ENCODE assay signal across 9 mouse cellular contexts in genomic region chr4:129985671-129986441, GRCm38 (mm10). TPM values are rescaled to one million over a fixed set of nuclear protein-coding genes. Genes with fewer than 3 reads are reported as not detected.
A peak's percentile ranks its signal among the peaks of the same experiment; 100 is the strongest.
DNase-seq lines count a peak whose midpoint lies in the region; ATAC-seq and TF ChIP-seq lines count a peak whose summit lies in the region.
"Had no signal": no experiment of that assay in that cellular context is flagged by ENCODE, and none has a peak within 500 bp of the region (broad histone marks: within the 10 kb centered on the region; RNA-seq: fewer than 3 reads in every experiment).

No protein-coding gene starts in this region.

- peak overlapping the region; percentile 78 for H3K9ac ChIP-seq in limb, embryonic 14.5 days (ENCODE audit: low read depth, low read length, severe bottlenecking)
- peak overlapping the region; percentile 83 for H3K9ac ChIP-seq in midbrain, postnatal 0 days (replicated peaks; ENCODE audit: low read length, poor library complexity, severe bottlenecking)
- H3K9ac ChIP-seq in stomach, embryonic 15.5 days: peak overlapping the region; percentile 33; the same call in 1 of the 2 replicates

- H3K4me2 ChIP-seq in limb, embryonic 14.5 days (replicated peaks; ENCODE audit: low read depth, low read length, severe bottlenecking): peak overlapping the region; percentile 95
- peak overlapping the region; percentile 96 for H3K4me2 ChIP-seq in midbrain, postnatal 0 days (ENCODE audit: low read depth, low read length, poor library complexity, severe bottlenecking)
- peak overlapping the region; percentile 91 for H3K4me2 ChIP-seq in stomach, embryonic 15.5 days

- H3K4me3 ChIP-seq in limb, embryonic 14.5 days (replicated peaks; ENCODE audit: low read length): peak overlapping the region; percentile 73
- H3K4me3 ChIP-seq in midbrain, postnatal 0 days (ENCODE audit: low read depth, low read length): peak overlapping the region; percentile 72
- H3K4me3 ChIP-seq in stomach, embryonic 15.5 days (replicated peaks): peak overlapping the region; percentile 56

- peaks cover 34% of the 10 kb centered on the region for H3K27me3 ChIP-seq in limb, embryonic 14.5 days (ENCODE audit: control insufficient read depth, insufficient read depth, low read length)
- H3K27me3 ChIP-seq in midbrain, postnatal 0 days (ENCODE audit: insufficient read depth, low read length): no peaks in the 10 kb centered on the region
- peaks cover 40% of the 10 kb centered on the region for H3K27me3 ChIP-seq in stomach, embryonic 15.5 days (replicated peaks)

- no peak for TF ChIP-seq POLR2A in limb, embryonic 14.5 days (IDR thresholded peaks at IDR 0.05; ENCODE audit: borderline replicate concordance, extremely low read depth, insufficient read depth, insufficient read length)

- H3K4me1 ChIP-seq in limb, embryonic 14.5 days (ENCODE audit: control insufficient read depth, insufficient read depth, low read length): peaks cover 33% of the 10 kb centered on the region
- H3K4me1 ChIP-seq in midbrain, postnatal 0 days (ENCODE audit: insufficient read depth, low read length): peaks cover 34% of the 10 kb centered on the region
- peaks cover 38% of the 10 kb centered on the region for H3K4me1 ChIP-seq in stomach, embryonic 15.5 days

- intact Hi-C loops in gastrocnemius, postnatal 14 days (cut with DNase I; ENCODE audit: low total_unique reads): no loop called here

- peak; percentile 80 for TF ChIP-seq CTCF in midbrain, postnatal 0 days (IDR thresholded peaks at IDR 0.05)

- no peaks in the 10 kb centered on the region for H3K36me3 ChIP-seq in limb, embryonic 14.5 days (ENCODE audit: control insufficient read depth, insufficient read depth, low read length)
- no peaks in the 10 kb centered on the region for H3K36me3 ChIP-seq in midbrain, postnatal 0 days (ENCODE audit: insufficient read depth, low read length)
- H3K36me3 ChIP-seq in stomach, embryonic 15.5 days: no peaks in the 10 kb centered on the region

- H3K9me3 ChIP-seq in limb, embryonic 14.5 days (ENCODE audit: control insufficient read depth, low read length): no peaks in the 10 kb centered on the region
- no peaks in the 10 kb centered on the region for H3K9me3 ChIP-seq in midbrain, postnatal 0 days (ENCODE audit: low read length)
- no peaks in the 10 kb centered on the region for H3K9me3 ChIP-seq in stomach, embryonic 15.5 days

- peak; percentile 68 for DNase-seq in CD4-positive, CD25-positive, alpha-beta regulatory T cell, adult 2 months (ENCODE audit: low read depth, low spot score)
- DNase-seq in cerebellum, adult 9-11 months: peak; percentile 85
- DNase-seq in gastrocnemius, postnatal 14 days: peak; percentile 64
- peak; percentile 23 for DNase-seq in kidney, adult 11 months
- DNase-seq in limb, embryonic 14.5 days (ENCODE audit: low spot score): peak; percentile 33
- DNase-seq in midbrain, postnatal 0 days (ENCODE audit: low spot score): peak; percentile 88

- WGBS in limb, embryonic 14.5 days: under 1% methylated on average over 33 of the region's 58 CpGs
- under 1% methylated on average over 55 of the region's 58 CpGs for WGBS in midbrain, postnatal 0 days
- under 1% methylated on average over 52 of the region's 58 CpGs for WGBS in stomach, embryonic 15.5 days

- H3K27ac ChIP-seq in limb, embryonic 14.5 days (replicated peaks; ENCODE audit: low read depth, low read length): no peak overlapping the region
- peak overlapping the region; percentile 79 for H3K27ac ChIP-seq in midbrain, postnatal 0 days (ENCODE audit: low read depth, low read length)
- H3K27ac ChIP-seq in stomach, embryonic 15.5 days: no peak overlapping the region

- ATAC-seq in CD4-positive, CD25-positive, alpha-beta regulatory T cell, adult 4 months: no peak
- ATAC-seq in limb, embryonic 14.5 days (ENCODE audit: low FRiP score, low read depth): no peak
- ATAC-seq in midbrain, postnatal 0 days (ENCODE audit: low FRiP score): peak; percentile 27
- ATAC-seq in stomach, embryonic 15.5 days (ENCODE audit: insufficient read depth, low FRiP score, low read depth): no peak

RNA-seq across cellular contexts. Expression of gene Adgrb2, which starts 1.2 kb away (rescaled TPM):
- polyA plus RNA-seq in CD4-positive, CD25-positive, alpha-beta regulatory T cell, adult 4 months (2017; shearing (Covaris generic)): under 1 TPM in 1 of 2 experiments, not detected in 1; 0.34 TPM
- total RNA-seq in gastrocnemius, postnatal 14 days (2021): 1 to 10 TPM; 1.0 to 1.5 TPM
- 52.3 and 73.4 TPM in 2 replicates for polyA plus RNA-seq in limb, embryonic 14.5 days (2012; rRNA removed)
- polyA plus RNA-seq in limb, embryonic 14.5 days (2014; fragmentation: Nextera tagmentation; extraction: Ambion mirVana): 7.2 and 9.2 TPM in 2 replicates
- 293 and 312 TPM in 2 replicates for total RNA-seq in midbrain, postnatal 0 days (2014; rRNA removed)
- polyA plus RNA-seq in midbrain, postnatal 0 days (2015; fragmentation: Nextera tagmentation; extraction: Ambion mirVana): 17.4 and 17.9 TPM in 2 replicates
- polyA plus RNA-seq in stomach, embryonic 15.5 days (2015; fragmentation: Nextera tagmentation; extraction: Ambion mirVana): 2.8 and 3.8 TPM in 2 replicates

RNA-seq across cellular contexts. Expression of gene Spocd1, which starts 56.8 kb away (rescaled TPM):
- polyA plus RNA-seq in CD4-positive, CD25-positive, alpha-beta regulatory T cell, adult 4 months (2017; shearing (Covaris generic)): not detected
- total RNA-seq in gastrocnemius, postnatal 14 days (2021): not detected
- 0.15 and 0.20 TPM in 2 replicates for polyA plus RNA-seq in limb, embryonic 14.5 days (2012; rRNA removed)
- not detected in 2 replicates for polyA plus RNA-seq in limb, embryonic 14.5 days (2014; fragmentation: Nextera tagmentation; extraction: Ambion mirVana)
- total RNA-seq in midbrain, postnatal 0 days (2014; rRNA removed): not detected in 2 replicates
- 0.09 and 0.27 TPM in 2 replicates for polyA plus RNA-seq in midbrain, postnatal 0 days (2015; fragmentation: Nextera tagmentation; extraction: Ambion mirVana)
- 0.04 TPM in 1 of 2 replicates, not detected in the other for polyA plus RNA-seq in stomach, embryonic 15.5 days (2015; fragmentation: Nextera tagmentation; extraction: Ambion mirVana)
- total RNA-seq: hematopoietic stem cell, adult 5-6 weeks had no signal

Comparison
In these comparisons a context has a peak if more than half of its experiments do, and no peak if none do; other contexts are left out.
1. DNase-seq: peak in every context shown above with its lines; median percentile 88 in midbrain, postnatal 0 days; 85 in cerebellum, adult 9-11 months; 68 in CD4-positive, CD25-positive, alpha-beta regulatory T cell, adult 2 months; 64 in gastrocnemius, postnatal 14 days; 33 in limb, embryonic 14.5 days; 23 in kidney, adult 11 months.
2. H3K9ac ChIP-seq: peak in every context shown above with its lines; median percentile 83 in midbrain, postnatal 0 days; 78 in limb, embryonic 14.5 days; 33 in stomach, embryonic 15.5 days.